Mouse (Mus musculus): ENCODE measurements at regions not wholly inside any gene's neighbourhood (a gene's known extent, or its start where the extent isn't known, plus 50 kb on each side); places are given as distances from the start of the nearest gene placed in this dataset.

DNA sequence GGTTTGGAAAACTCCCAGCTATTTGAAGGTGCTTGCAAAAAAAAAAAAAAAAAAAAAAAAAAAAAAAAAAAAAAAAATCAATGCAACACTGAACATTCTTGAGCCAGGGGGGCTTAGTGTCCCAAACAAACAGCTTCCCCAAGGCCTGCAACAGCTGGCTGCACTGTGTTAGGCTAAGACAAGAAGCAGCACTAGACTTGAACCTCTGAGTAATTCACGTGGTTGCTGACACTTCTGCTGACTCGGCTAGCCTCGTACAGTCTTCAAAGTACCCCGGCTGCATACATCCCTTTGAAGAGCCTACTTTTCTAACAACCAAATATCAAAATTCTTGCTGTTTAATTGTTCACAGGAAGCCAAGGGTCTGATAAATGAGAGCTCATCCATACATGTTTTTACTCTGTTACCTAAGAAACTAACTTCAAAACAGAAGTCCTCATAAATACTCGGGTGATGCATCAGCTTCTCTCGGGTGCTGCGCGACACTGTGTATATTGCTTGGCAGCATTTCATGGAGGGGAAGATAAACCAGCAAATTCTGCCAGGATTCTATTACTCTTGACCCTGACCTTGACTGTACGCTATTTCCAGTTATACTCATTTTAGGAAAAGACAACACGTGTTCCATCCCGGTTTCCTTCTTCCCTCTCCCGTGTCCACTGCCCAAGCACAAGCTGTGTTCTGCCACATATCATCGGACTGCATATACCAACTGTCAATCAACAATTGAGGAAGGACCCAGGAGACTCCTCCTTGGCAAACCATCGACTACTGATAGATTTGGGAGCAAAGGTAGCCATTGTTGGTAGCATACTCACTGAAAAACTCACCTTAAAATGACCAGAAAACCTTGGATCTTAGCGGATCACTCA lies 352.8 kb upstream of the Nt5c1b start:
- H3K9ac ChIP-seq (replicated peaks; ENCODE audit: low read length): no peak overlapping the region
- H3K27ac ChIP-seq: no peak overlapping the region
- H3K4me2 ChIP-seq (ENCODE audit: low read depth, low read length): no peak overlapping the region
- no peaks in the 10 kb centered on the region for H3K9me3 ChIP-seq (ENCODE audit: low read length)
- no peak for TF ChIP-seq CTCF (IDR thresholded peaks at IDR 0.05; ENCODE audit: low read depth)
- no peaks in the 10 kb centered on the region for H3K27me3 ChIP-seq (ENCODE audit: insufficient read depth, low read length)
- no peaks in the 10 kb centered on the region for H3K4me1 ChIP-seq (ENCODE audit: insufficient read depth, low read length)
- ATAC-seq: no peak
- no peak overlapping the region for H3K4me3 ChIP-seq (ENCODE audit: low read length)
- no peak for DNase-seq (ENCODE audit: low spot score)
- H3K36me3 ChIP-seq (ENCODE audit: insufficient read depth, low read length): no peaks in the 10 kb centered on the region
- WGBS: 82% methylated on average over 15 of the region's 15 CpGs

DNA sequence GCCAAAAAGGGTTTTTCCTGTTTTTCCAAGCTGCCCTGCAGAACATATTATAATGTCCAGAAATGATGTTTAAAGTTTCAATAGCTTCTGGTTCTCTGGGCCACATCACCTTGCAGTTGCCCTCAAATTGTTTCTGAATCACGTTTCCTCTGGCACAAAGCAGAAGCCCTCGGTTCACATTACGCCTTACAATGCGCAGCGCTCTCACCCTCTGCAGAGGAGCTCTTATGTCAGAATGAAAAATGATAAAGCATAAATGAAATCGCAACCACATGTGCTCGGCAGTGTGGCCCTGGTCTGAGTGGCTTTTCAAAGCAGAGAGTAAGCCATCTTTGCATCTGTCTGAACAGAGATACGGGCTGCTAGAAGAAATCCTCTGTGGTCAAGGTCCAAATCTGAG lies 334.3 kb upstream of the Nt5c1b start:
- no peak for TF ChIP-seq CTCF (IDR thresholded peaks at IDR 0.05; ENCODE audit: low read depth)
- Histone ChIP-seq H3K9ac (replicated peaks; ENCODE audit: low read length) (no peak overlapping the region), H3K4me3 (ENCODE audit: low read length) (no peak overlapping the region), H3K9me3 (ENCODE audit: low read length) (no peaks in the 10 kb centered on the region), H3K27ac (no peak overlapping the region), H3K27me3 (ENCODE audit: insufficient read depth, low read length) (no peaks in the 10 kb centered on the region), H3K4me1 (ENCODE audit: insufficient read depth, low read length) (no peaks in the 10 kb centered on the region), H3K36me3 (ENCODE audit: insufficient read depth, low read length) (no peaks in the 10 kb centered on the region), H3K4me2 (ENCODE audit: low read depth, low read length) (no peak overlapping the region)
- ATAC-seq (no peak), DNase-seq (ENCODE audit: low spot score) (no peak)
- WGBS: 77% methylated on average over 8 of the region's 8 CpGs

DNA sequence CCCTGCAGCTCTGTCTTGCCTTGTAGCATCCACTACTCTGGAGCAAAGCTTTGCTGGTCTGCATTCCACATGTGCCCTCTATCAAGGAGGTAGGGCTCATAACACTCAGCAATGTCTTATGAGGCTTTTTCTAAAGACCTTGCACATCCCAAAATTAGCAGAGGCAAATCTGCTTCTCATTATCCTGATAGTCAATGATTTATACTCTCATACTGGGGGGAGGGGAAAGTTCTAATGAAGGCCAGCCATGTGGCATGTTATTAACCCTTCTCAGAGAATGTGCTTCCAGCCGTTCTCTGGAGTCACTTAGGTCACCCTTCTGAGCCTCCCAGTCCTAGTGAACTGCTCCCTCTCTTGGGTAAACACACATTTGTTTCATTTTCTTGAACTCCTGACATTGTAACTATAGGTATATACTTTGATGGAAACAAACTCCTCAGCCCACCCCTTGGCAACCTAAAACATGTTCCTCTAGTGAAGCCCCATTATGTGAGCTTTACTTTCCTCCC lies 307.7 kb upstream of the Nt5c1b start:
- Histone ChIP-seq H3K4me3 (ENCODE audit: low read length) (no peak overlapping the region), H3K36me3 (ENCODE audit: insufficient read depth, low read length) (no peaks in the 10 kb centered on the region), H3K27me3 (ENCODE audit: insufficient read depth, low read length) (no peaks in the 10 kb centered on the region), H3K4me1 (ENCODE audit: insufficient read depth, low read length) (no peaks in the 10 kb centered on the region), H3K9me3 (ENCODE audit: low read length) (no peaks in the 10 kb centered on the region), H3K27ac (no peak overlapping the region), H3K9ac (replicated peaks; ENCODE audit: low read length) (no peak overlapping the region), H3K4me2 (ENCODE audit: low read depth, low read length) (no peak overlapping the region)
- no peak for TF ChIP-seq CTCF (IDR thresholded peaks at IDR 0.05; ENCODE audit: low read depth)
- 41% methylated on average over 1 of the region's 1 CpGs for WGBS
- no peak for ATAC-seq
- no peak for DNase-seq (ENCODE audit: low spot score)

DNA sequence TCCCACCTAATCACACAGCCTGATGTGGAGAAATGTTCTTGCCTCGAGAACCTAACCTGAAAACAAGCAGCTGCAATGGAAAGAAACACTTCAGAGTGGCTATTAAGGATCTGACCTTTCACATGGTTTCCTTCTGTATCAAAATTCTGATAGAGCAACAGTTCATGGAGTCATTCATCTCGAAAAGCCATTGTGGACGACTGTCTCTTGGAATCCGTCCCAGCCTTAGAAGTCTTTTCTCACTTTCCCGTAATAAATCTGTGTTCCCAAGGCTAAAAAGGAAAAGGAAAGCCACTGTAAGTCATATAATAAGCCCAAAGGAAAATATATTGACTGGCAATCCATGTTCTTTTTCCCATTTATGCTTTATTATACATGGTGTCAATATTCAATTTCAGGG lies 291.4 kb upstream of the Nt5c1b start:
- H3K4me1 ChIP-seq (ENCODE audit: insufficient read depth, low read length): no peaks in the 10 kb centered on the region

DNA sequence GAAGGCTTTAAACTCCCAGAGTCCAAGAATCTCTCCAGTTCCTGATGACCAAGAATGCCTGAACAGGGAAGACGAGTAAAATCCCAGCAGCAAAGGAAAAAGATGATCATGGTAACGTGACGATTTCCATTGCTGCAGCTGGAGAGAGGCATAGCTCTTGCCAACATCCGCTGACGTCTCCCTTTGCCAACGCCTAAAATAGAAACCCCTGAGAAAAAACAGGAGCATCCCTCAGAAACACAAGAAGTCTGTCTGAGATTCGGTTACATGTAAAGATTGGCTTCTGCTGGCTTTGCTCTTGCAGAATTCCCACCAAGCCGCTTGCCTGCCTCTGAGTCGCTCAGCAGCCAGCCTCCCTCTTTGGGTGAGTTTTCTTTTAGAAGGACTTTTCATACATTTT lies 290.3 kb upstream of the Nt5c1b start:
- DNase-seq (ENCODE audit: low spot score): no peak
- ATAC-seq: no peak
- Histone ChIP-seq H3K36me3 (ENCODE audit: insufficient read depth, low read length) (no peaks in the 10 kb centered on the region), H3K27me3 (ENCODE audit: insufficient read depth, low read length) (no peaks in the 10 kb centered on the region), H3K9ac (replicated peaks; ENCODE audit: low read length) (no peak overlapping the region), H3K4me1 (ENCODE audit: insufficient read depth, low read length) (no peaks in the 10 kb centered on the region), H3K4me3 (ENCODE audit: low read length) (no peak overlapping the region), H3K27ac (no peak overlapping the region), H3K9me3 (ENCODE audit: low read length) (no peaks in the 10 kb centered on the region), H3K4me2 (ENCODE audit: low read depth, low read length) (no peak overlapping the region)
- TF ChIP-seq CTCF (IDR thresholded peaks at IDR 0.05; ENCODE audit: low read depth): no peak
- WGBS: 72% methylated on average over 9 of the region's 9 CpGs

More for the DNA sequence above, 291.4 kb upstream of the Nt5c1b start:
- no peak overlapping the region for H3K4me3 ChIP-seq (ENCODE audit: low read length)
- H3K27ac ChIP-seq: no peak overlapping the region
- no peak overlapping the region for H3K9ac ChIP-seq (replicated peaks; ENCODE audit: low read length)
- no peaks in the 10 kb centered on the region for H3K9me3 ChIP-seq (ENCODE audit: low read length)
- H3K27me3 ChIP-seq (ENCODE audit: insufficient read depth, low read length): no peaks in the 10 kb centered on the region
- no peak for ATAC-seq
- no peak overlapping the region for H3K4me2 ChIP-seq (ENCODE audit: low read depth, low read length)
- no peaks in the 10 kb centered on the region for H3K36me3 ChIP-seq (ENCODE audit: insufficient read depth, low read length)
- no peak for TF ChIP-seq CTCF (IDR thresholded peaks at IDR 0.05; ENCODE audit: low read depth)
- WGBS: 65% methylated on average over 5 of the region's 5 CpGs
- no peak for DNase-seq (ENCODE audit: low spot score)

DNA sequence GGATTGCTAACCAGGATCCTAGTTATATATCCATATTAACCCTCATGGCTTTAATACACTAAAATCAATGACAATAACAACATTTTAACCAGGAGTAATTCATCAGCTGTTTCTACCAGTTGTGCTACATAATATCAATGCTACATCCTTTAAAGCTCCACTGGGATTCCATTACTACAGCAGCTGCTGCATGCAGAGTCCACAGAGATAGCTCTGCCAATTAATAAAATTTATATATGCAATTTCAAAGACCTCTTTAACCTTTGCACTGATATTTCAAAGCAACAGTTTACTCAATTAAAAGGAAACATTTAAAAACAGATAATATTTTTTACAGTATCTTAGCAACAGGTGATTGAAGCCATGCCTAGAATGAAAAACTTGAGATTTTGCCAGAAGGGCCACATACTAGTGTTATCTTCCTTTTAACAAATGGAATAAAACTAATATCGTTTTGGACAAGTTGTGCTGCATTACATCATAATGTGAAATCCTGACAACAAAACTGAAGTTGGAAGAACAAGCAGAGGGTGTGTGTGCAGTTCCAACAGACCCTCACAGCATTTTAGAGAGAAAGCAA lies 256.8 kb upstream of the Nt5c1b start:
- H3K4me1 ChIP-seq (ENCODE audit: insufficient read depth, low read length): no peaks in the 10 kb centered on the region
- no peaks in the 10 kb centered on the region for H3K27me3 ChIP-seq (ENCODE audit: insufficient read depth, low read length)
- TF ChIP-seq CTCF (IDR thresholded peaks at IDR 0.05; ENCODE audit: low read depth): no peak
- DNase-seq (ENCODE audit: low spot score) (no peak), ATAC-seq (no peak)
- H3K36me3 ChIP-seq (ENCODE audit: insufficient read depth, low read length): no peaks in the 10 kb centered on the region
- no peak overlapping the region for H3K9ac ChIP-seq (replicated peaks; ENCODE audit: low read length)
- 77% methylated on average over 1 of the region's 1 CpGs for WGBS
- H3K4me2 ChIP-seq (ENCODE audit: low read depth, low read length): no peak overlapping the region
- H3K9me3 ChIP-seq (ENCODE audit: low read length): no peaks in the 10 kb centered on the region
- no peak overlapping the region for H3K4me3 ChIP-seq (ENCODE audit: low read length)
- no peak overlapping the region for H3K27ac ChIP-seq

DNA sequence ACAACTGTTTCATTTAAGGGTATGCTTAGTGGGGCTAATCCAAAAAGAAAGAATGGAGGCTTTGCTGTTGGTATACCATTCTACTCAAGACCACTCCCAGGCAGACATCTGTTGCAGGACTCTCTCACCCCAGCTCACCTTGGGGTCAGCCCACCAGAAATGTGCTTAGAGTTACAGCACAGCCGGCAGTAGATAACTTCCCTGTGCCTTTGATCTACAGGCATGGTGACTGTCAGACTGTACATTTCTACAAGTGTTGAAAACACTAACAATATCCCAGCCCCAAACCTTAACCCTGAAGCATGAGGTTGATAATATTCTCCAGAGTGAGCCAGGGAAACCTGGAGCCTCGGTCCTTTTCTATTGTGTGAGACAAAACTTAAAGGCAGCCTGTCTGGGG lies 247.7 kb upstream of the Nt5c1b start:
- H3K4me2 ChIP-seq (ENCODE audit: low read depth, low read length): no peak overlapping the region
- no peaks in the 10 kb centered on the region for H3K9me3 ChIP-seq (ENCODE audit: low read length)
- no peak for TF ChIP-seq CTCF (IDR thresholded peaks at IDR 0.05; ENCODE audit: low read depth)
- no peaks in the 10 kb centered on the region for H3K27me3 ChIP-seq (ENCODE audit: insufficient read depth, low read length)
- H3K9ac ChIP-seq (replicated peaks; ENCODE audit: low read length): no peak overlapping the region
- no peak overlapping the region for H3K4me3 ChIP-seq (ENCODE audit: low read length)
- no peak overlapping the region for H3K27ac ChIP-seq
- ATAC-seq (no peak), DNase-seq (ENCODE audit: low spot score) (no peak)
- H3K36me3 ChIP-seq (ENCODE audit: insufficient read depth, low read length): no peaks in the 10 kb centered on the region
- 73% methylated on average over 2 of the region's 2 CpGs for WGBS
- H3K4me1 ChIP-seq (ENCODE audit: insufficient read depth, low read length): no peaks in the 10 kb centered on the region

Measured in hindbrain, postnatal 0 days (tissue).